Mouse (Mus musculus) hindbrain, embryonic 16.5 days (tissue): Measurements from ENCODE around the gene Prune2. TPM values are rescaled to one million over a fixed set of nuclear protein-coding genes. Genes with fewer than 3 reads are reported as not detected.

Experiments
- ATAC-seq: fragments of 200-750 bp; cut with Nextera tagmentation; 2 replicates; pipeline ENCODE4 v1.8.0; 2017; ENCODE audit warnings: moderate TSS enrichment, moderate library complexity
- H3K27ac ChIP-seq: fragments of 300-500 bp; sonication (generic); 2 replicates; pipeline ENCODE4 v1.5.1; 2014; ENCODE audit warnings: low read depth, mild to moderate bottlenecking, control low read depth, low read length, moderate library complexity
- H3K27me3 ChIP-seq: fragments of 300-500 bp; sonication (generic); replicated peaks from 2 replicates; pipeline ENCODE4 v1.6.1; 2014; ENCODE audit warnings: low read length; ENCODE audit not compliant: control insufficient read depth, insufficient read depth
- H3K36me3 ChIP-seq: fragments of 300-500 bp; sonication (generic); 2 replicates; pipeline ENCODE4 v1.6.1; 2014; ENCODE audit warnings: mild to moderate bottlenecking, low read length, moderate library complexity, mixed read lengths; ENCODE audit not compliant: control insufficient read depth, insufficient read depth
- H3K4me1 ChIP-seq: fragments of 300-500 bp; sonication (generic); 2 replicates; pipeline ENCODE4 v1.6.1; 2014; ENCODE audit warnings: low read depth, low read length; ENCODE audit not compliant: control insufficient read depth, insufficient read depth
- H3K4me2 ChIP-seq: fragments of 300-500 bp; sonication (generic); 2 replicates; pipeline ENCODE4 v1.6.1; 2014; ENCODE audit warnings: mild to moderate bottlenecking, low read length, control low read depth, moderate library complexity
- H3K4me3 ChIP-seq: fragments of 300-500 bp; sonication (generic); 2 replicates; pipeline ENCODE4 v1.5.1; 2014; ENCODE audit warnings: mild to moderate bottlenecking, low read length, control low read depth, moderate library complexity
- H3K9ac ChIP-seq: fragments of 300-500 bp; sonication (generic); 2 replicates; pipeline ENCODE4 v1.6.1; 2014; ENCODE audit warnings: low read depth, mild to moderate bottlenecking, control low read depth, low read length, moderate library complexity
- H3K9me3 ChIP-seq: fragments of 300-500 bp; sonication (generic); 2 replicates; pipeline ENCODE4 v1.6.1; 2014; ENCODE audit warnings: mild to moderate bottlenecking, low read length, moderate library complexity; ENCODE audit not compliant: control insufficient read depth
- WGBS: fragments of 180-500 bp; shearing (Covaris S2); extraction: QIAGEN DNeasy Blood & Tissue Kit; methylation state at CpG from one replicate; pipeline ENCODE4 v1.1.7; 2014; 5-methylcytosine and 5-hydroxymethylcytosine counted together
- polyA plus RNA-seq: library from polyadenylated mRNA; unstranded; fragments of >200 nt; fragmentation: Nextera tagmentation; extraction: Ambion mirVana; gene quantifications from 2 replicates; pipeline ENCODE4 v1.2.1, GENCODE M21; 2015

The Prune2 gene
- polyA plus RNA-seq, 1 experiment from 2014 or later = 9.5 TPM

DNA sequence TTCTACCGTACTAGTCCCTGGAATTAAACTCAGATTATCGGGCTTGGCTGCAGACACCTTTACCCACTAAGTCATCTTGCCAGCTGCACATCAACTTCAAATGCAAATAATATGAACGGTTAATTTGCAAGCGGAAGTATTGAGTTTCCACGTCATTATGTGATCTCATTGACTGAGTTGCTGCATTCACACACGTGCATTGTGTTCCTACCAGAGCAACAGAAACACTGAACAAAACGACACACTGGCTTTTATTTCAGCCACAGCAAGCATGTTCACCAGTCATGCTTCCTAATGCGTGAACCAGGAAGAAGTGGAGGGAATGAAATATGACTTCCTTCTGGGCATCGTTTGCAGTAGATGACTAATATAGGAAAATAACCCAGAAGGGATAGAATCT lies 293.8 kb downstream of the Prune2 start:
- no peak overlapping the region for H3K27ac ChIP-seq
- ATAC-seq = no peak
- WGBS = 65% methylated on average over 9 of the region's 9 CpGs
- no peaks in the 10 kb centered on the region for H3K36me3 ChIP-seq
- no peaks in the 10 kb centered on the region for H3K9me3 ChIP-seq
- no peak overlapping the region for H3K9ac ChIP-seq
- H3K4me2 ChIP-seq = no peak overlapping the region
- no peaks in the 10 kb centered on the region for H3K27me3 ChIP-seq
- no peak overlapping the region for H3K4me3 ChIP-seq
- no peaks in the 10 kb centered on the region for H3K4me1 ChIP-seq

DNA sequence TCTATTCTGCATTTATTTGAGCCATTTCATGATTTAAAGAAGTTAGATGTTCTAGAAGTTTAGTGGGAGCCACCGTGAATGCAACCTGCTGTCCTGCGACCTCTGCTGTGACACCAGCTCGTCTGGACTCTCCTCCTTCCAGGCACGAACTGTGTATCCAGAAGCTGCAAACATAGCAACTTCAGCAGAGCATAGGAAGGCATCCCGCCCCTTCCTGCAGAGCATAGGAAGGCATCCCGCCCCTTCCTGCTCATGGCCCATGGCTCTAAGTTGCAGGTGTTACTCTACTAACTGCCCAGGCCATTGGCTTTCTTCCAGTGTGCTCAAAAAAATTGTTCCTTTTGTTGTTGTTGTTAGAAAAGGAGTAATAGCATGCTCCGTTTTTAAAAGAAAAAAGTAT lies 294.9 kb downstream of the Prune2 start:
- no peak overlapping the region for H3K4me3 ChIP-seq
- no peak for ATAC-seq
- H3K4me1 ChIP-seq = no peaks in the 10 kb centered on the region
- H3K4me2 ChIP-seq = no peak overlapping the region
- H3K27ac ChIP-seq = no peak overlapping the region
- no peaks in the 10 kb centered on the region for H3K36me3 ChIP-seq
- H3K9ac ChIP-seq = no peak overlapping the region
- H3K27me3 ChIP-seq = no peaks in the 10 kb centered on the region
- WGBS = 78% methylated on average over 7 of the region's 7 CpGs
- H3K9me3 ChIP-seq = no peaks in the 10 kb centered on the region

DNA sequence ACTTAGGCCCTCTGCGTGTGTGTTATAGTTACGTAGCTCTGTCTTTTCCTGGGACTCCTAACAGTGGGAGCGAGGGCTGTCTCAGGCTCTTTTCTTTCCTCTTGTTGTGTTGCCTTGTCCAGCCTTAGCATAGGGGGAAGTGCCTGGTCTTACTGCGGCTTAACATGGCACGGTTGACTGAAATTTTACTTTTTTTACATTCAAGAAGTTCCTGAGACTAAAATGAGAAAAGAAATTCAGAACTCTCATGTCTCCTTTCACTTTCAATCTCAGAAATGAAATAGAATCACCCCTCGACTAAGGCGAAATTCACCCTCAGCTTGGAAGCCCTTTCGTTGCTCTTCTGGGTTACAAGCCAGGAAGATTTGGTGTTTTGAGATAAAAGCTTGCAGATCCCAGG lies 295.5 kb downstream of the Prune2 start:
- no peak for ATAC-seq
- no peak overlapping the region for H3K4me3 ChIP-seq
- H3K9ac ChIP-seq = no peak overlapping the region
- no peaks in the 10 kb centered on the region for H3K9me3 ChIP-seq
- H3K4me1 ChIP-seq = no peaks in the 10 kb centered on the region
- H3K36me3 ChIP-seq = no peaks in the 10 kb centered on the region
- no peaks in the 10 kb centered on the region for H3K27me3 ChIP-seq
- 90% methylated on average over 8 of the region's 8 CpGs for WGBS
- no peak overlapping the region for H3K4me2 ChIP-seq
- H3K27ac ChIP-seq = no peak overlapping the region

DNA sequence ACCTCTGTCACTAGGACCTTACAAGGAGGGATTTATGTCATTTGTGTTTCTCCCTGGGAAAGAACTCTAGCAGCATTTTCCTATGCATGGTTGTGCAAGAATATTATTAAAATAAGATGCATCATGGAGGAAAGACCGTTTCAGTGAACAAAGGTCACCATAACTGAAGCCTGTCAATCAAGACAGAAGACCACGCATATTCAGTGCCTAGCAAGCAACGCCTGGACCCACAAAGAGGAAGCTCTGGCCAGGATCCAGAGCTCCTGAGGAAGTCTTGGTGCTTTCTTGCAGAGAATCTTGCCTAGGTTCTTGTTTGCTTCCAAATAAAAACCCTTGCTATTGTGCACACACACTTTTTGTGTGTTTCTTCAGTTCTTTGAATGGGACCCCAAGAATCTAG lies 296.9 kb downstream of the Prune2 start:
- H3K4me2 ChIP-seq = no peak overlapping the region

GRCm38 (mm10) chr19:17255511-17255910 lies 299.6 kb downstream of the Prune2 start:
- 34% methylated on average over 4 of the region's 4 CpGs for WGBS
- Histone ChIP-seq H3K4me3 (no peak overlapping the region), H3K27ac (no peak overlapping the region), H3K4me2 (no peak overlapping the region), H3K9ac (no peak overlapping the region), H3K9me3 (no peaks in the 10 kb centered on the region), H3K36me3 (no peaks in the 10 kb centered on the region), H3K4me1 (no peaks in the 10 kb centered on the region), H3K27me3 (no peaks in the 10 kb centered on the region)
- no peak for ATAC-seq

More for the DNA sequence above, 296.9 kb downstream of the Prune2 start:
- Histone ChIP-seq H3K9ac (no peak overlapping the region), H3K4me3 (no peak overlapping the region), H3K4me1 (no peaks in the 10 kb centered on the region), H3K36me3 (no peaks in the 10 kb centered on the region), H3K9me3 (no peaks in the 10 kb centered on the region), H3K27ac (no peak overlapping the region), H3K27me3 (no peaks in the 10 kb centered on the region)
- 39% methylated on average over 3 of the region's 3 CpGs for WGBS
- ATAC-seq = no peak

GRCm38 (mm10) chr19:17256388-17256787 lies 300.5 kb downstream of the Prune2 start:
- Histone ChIP-seq H3K36me3 (no peaks in the 10 kb centered on the region), H3K4me2 (no peak overlapping the region), H3K27ac (no peak overlapping the region), H3K4me1 (no peaks in the 10 kb centered on the region), H3K9ac (no peak overlapping the region), H3K4me3 (no peak overlapping the region), H3K27me3 (no peaks in the 10 kb centered on the region), H3K9me3 (no peaks in the 10 kb centered on the region)
- WGBS = 77% methylated on average over 8 of the region's 8 CpGs
- no peak for ATAC-seq

DNA sequence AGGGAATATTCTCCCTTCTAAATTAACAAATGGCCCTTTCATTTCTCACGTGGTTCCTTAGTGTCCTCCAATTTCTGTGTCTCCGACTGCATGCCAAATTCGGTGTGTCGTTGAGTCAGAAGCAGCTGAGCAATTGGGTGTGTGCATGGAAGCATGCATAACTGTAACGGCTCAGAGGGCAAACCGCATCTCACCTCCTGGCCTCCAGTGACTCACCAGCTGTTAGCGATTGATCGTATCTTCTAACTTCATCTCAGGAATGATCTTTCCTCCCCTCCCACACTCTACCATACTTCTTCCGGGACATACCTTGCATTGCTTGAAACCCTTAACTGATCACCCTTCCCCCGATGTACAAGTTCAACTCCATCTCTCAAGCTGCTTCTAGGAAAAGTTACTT lies 300.9 kb downstream of the Prune2 start:
- Histone ChIP-seq H3K27me3 (no peaks in the 10 kb centered on the region), H3K9ac (no peak overlapping the region), H3K9me3 (no peaks in the 10 kb centered on the region), H3K27ac (no peak overlapping the region), H3K36me3 (no peaks in the 10 kb centered on the region), H3K4me1 (no peaks in the 10 kb centered on the region), H3K4me2 (no peak overlapping the region), H3K4me3 (no peak overlapping the region)
- WGBS = 78% methylated on average over 10 of the region's 10 CpGs
- no peak for ATAC-seq

GRCm38 (mm10) chr19:17263181-17263580 lies 307.3 kb downstream of the Prune2 start:
- Histone ChIP-seq H3K4me2 (no peak overlapping the region), H3K4me1 (no peaks in the 10 kb centered on the region), H3K36me3 (no peaks in the 10 kb centered on the region), H3K27me3 (no peaks in the 10 kb centered on the region), H3K9me3 (no peaks in the 10 kb centered on the region), H3K4me3 (no peak overlapping the region), H3K27ac (no peak overlapping the region), H3K9ac (no peak overlapping the region)
- no peak for ATAC-seq
- WGBS = 92% methylated on average over 2 of the region's 2 CpGs

- 88% methylated on average over 13 of the region's 13 CpGs for WGBS
- no peak overlapping the region for H3K4me2 ChIP-seq
- no peaks in the 10 kb centered on the region for H3K4me1 ChIP-seq
- H3K27ac ChIP-seq = no peak overlapping the region
- ATAC-seq = no peak
- H3K4me3 ChIP-seq = no peak overlapping the region
- no peaks in the 10 kb centered on the region for H3K36me3 ChIP-seq
- no peaks in the 10 kb centered on the region for H3K27me3 ChIP-seq
- no peak overlapping the region for H3K9ac ChIP-seq
- H3K9me3 ChIP-seq = no peaks in the 10 kb centered on the region
Measured at GRCm38 (mm10) chr19:17263679-17264370, 307.9 kb downstream of the Prune2 start.
